Mouse (Mus musculus) B cell, adult 2 months (primary cell): ENCODE data around the gene Pfn3.

Source experiments
- DNase-seq, 2 experiments: peaks; one replicate each; pipeline ENCODE4 v3.0.0; 2022

Pfn3 gene

GRCm38 (mm10) chr13:55414743-55415380 is at the start of gene Pfn3:
TSS of gene Pfn3 (minus strand) at chr13:55415232.
- peak; percentile 38 to 42 for DNase-seq

GRCm38 (mm10) chr13:55464027-55464884 is 49.2 kb upstream of the Pfn3 start, which contains the start of gene Prr7:
TSS of gene Prr7 (plus strand) at chr13:55464267.
- DNase-seq, result peak; percentile 56 to 64

- DNase-seq, result no peak
Measured at GRCm38 (mm10) chr13:55463399-55464026, 48.5 kb upstream of the Pfn3 start.

- no peak for DNase-seq
Measured at GRCm38 (mm10) chr13:55462965-55463364, 47.9 kb upstream of the Pfn3 start.

GRCm38 (mm10) chr13:55451785-55452549 is 36.9 kb upstream of the Pfn3 start:
- DNase-seq, result no peak

GRCm38 (mm10) chr13:55451296-55451695 is 36.3 kb upstream of the Pfn3 start:
- no peak for DNase-seq

- no peak for DNase-seq
Measured at GRCm38 (mm10) chr13:55450511-55450980, 35.5 kb upstream of the Pfn3 start.

- peak; percentile 67 to 71 for DNase-seq
Measured at GRCm38 (mm10) chr13:55449679-55450441, 34.8 kb upstream of the Pfn3 start.

GRCm38 (mm10) chr13:55449205-55449604 is 34.2 kb upstream of the Pfn3 start:
- no peak for DNase-seq

GRCm38 (mm10) chr13:55448131-55448530 is 33.1 kb upstream of the Pfn3 start:
- DNase-seq, result no peak

- peak; percentile 66 to 68 for DNase-seq
Measured at GRCm38 (mm10) chr13:55447543-55447943, 32.5 kb upstream of the Pfn3 start.

- no peak for DNase-seq
Measured at GRCm38 (mm10) chr13:55446483-55447105, 31.6 kb upstream of the Pfn3 start.

GRCm38 (mm10) chr13:55445361-55446091 is 30.5 kb upstream of the Pfn3 start:
- DNase-seq, result peak; percentile 51 to 61

- DNase-seq, result peak; percentile 98 to 99
Measured at GRCm38 (mm10) chr13:55444937-55445315, 29.9 kb upstream of the Pfn3 start, which contains the start of gene Grk6. TSS of gene Grk6 (plus strand) at chr13:55445072.

GRCm38 (mm10) chr13:55444286-55444936 is 29.4 kb upstream of the Pfn3 start:
- peak in 1 of 2 experiments; percentile 90 for DNase-seq

GRCm38 (mm10) chr13:55443799-55444285 is 28.8 kb upstream of the Pfn3 start:
- no peak for DNase-seq

GRCm38 (mm10) chr13:55437111-55437629 is 22.1 kb upstream of the Pfn3 start:
- peak; percentile 56 for DNase-seq

GRCm38 (mm10) chr13:55431889-55432685 is 17.1 kb upstream of the Pfn3 start:
- DNase-seq, result peak; percentile 71 to 76

- DNase-seq, result no peak
Measured at GRCm38 (mm10) chr13:55430566-55430965, 15.5 kb upstream of the Pfn3 start.
